Mouse (Mus musculus): ENCODE measurements around the gene Chac1. TPM values are rescaled to one million over a fixed set of nuclear protein-coding genes. Genes with fewer than 3 reads are reported as not detected.

The Chac1 gene
- polyA plus RNA-seq, 1 experiment from 2014 or later, result 0.38 TPM

DNA sequence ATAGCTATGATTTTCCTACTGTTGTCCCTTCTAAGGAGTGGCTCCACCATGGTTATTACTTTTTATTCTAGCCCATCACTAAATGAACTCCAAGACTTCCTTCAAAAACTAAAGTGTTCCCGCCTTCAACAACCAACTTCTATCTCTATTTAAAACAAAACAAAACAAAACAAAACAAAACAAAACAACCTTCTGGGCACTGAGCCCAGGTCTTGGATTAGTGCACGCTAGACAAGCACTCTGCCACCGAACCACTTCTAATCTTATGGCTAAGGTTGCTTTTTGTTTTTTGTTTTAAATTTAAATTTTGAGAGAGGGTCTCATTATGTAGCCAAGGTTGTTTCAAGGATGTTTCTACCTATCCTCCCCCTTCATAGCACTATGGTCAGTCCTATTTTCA lies 26.8 kb downstream of the Chac1 start:
- ATAC-seq (ENCODE audit: low FRiP score, low TSS enrichment), result no peak

DNA sequence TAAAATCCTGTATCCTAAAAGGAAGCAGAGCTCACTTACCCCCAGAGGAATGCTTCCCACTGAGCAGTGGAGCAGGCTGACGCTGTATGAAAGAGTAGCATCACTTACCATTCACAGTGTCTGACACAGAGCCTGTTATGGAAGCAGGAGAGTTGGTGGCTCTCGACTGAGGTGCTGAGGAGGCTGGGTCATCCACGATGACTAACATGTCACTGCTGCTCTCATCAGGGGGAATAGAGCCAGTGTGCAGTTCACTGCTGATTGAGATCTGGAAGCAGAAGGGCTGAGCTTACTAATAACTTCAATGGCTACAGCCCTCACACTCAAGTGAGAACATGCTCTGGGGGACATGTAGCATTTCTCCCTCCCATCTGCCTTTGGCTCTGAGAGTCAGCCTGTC lies 28.4 kb downstream of the Chac1 start:
- no peak overlapping the region for H3K27ac ChIP-seq (ENCODE audit: low read depth, low read length)
- H3K27me3 ChIP-seq (ENCODE audit: control insufficient read depth, insufficient read depth, low read length), result no peaks in the 10 kb centered on the region
- no peak overlapping the region for H3K4me2 ChIP-seq (replicated peaks; ENCODE audit: low read depth, low read length)
- ATAC-seq (ENCODE audit: low FRiP score, low TSS enrichment), result no peak
- WGBS, result 90% methylated on average over 3 of the region's 3 CpGs
- no peaks in the 10 kb centered on the region for H3K4me1 ChIP-seq (ENCODE audit: control insufficient read depth, insufficient read depth, low read length)
- peaks cover 82% of the 10 kb centered on the region for H3K36me3 ChIP-seq (ENCODE audit: control insufficient read depth, insufficient read depth, low read length)
- H3K4me3 ChIP-seq (ENCODE audit: low read length), result no peak overlapping the region
- H3K9me3 ChIP-seq (ENCODE audit: control insufficient read depth, low read length), result no peaks in the 10 kb centered on the region
- no peak overlapping the region for H3K9ac ChIP-seq (ENCODE audit: low read depth, low read length)

More for the DNA sequence above, 26.8 kb downstream of the Chac1 start:
- Histone ChIP-seq H3K9me3 (ENCODE audit: control insufficient read depth, low read length) (no peaks in the 10 kb centered on the region), H3K27ac (ENCODE audit: low read depth, low read length) (no peak overlapping the region), H3K9ac (ENCODE audit: low read depth, low read length) (no peak overlapping the region), H3K4me2 (replicated peaks; ENCODE audit: low read depth, low read length) (no peak overlapping the region), H3K27me3 (ENCODE audit: control insufficient read depth, insufficient read depth, low read length) (no peaks in the 10 kb centered on the region), H3K36me3 (ENCODE audit: control insufficient read depth, insufficient read depth, low read length) (peaks cover 89% of the 10 kb centered on the region), H3K4me3 (ENCODE audit: low read length) (no peak overlapping the region), H3K4me1 (ENCODE audit: control insufficient read depth, insufficient read depth, low read length) (no peaks in the 10 kb centered on the region)
- WGBS, result 86% methylated on average over 3 of the region's 3 CpGs

DNA sequence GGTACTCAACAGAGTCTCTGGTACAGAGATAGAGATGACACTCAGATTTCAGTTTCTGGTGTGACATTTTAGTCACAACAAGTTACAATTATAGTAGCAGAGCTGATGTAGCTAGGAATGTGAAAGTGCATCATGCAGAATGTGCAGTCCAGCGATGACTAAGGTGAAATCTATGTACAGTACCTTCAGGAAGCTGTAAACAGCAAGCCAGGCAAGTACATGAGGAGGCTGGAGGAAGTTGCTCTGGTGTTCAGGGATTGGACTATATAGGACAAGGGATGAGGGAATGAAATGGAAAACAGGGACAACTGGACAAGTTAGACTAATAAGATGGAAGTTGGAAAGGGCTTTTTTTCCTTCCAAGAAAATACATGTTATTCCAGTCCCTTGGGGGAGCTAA lies 37.2 kb downstream of the Chac1 start:
- no peak overlapping the region for H3K4me3 ChIP-seq (ENCODE audit: low read length)
- no peaks in the 10 kb centered on the region for H3K4me1 ChIP-seq (ENCODE audit: control insufficient read depth, insufficient read depth, low read length)
- no peak overlapping the region for H3K4me2 ChIP-seq (replicated peaks; ENCODE audit: low read depth, low read length)
- no peaks in the 10 kb centered on the region for H3K9me3 ChIP-seq (ENCODE audit: control insufficient read depth, low read length)
- no peaks in the 10 kb centered on the region for H3K27me3 ChIP-seq (ENCODE audit: control insufficient read depth, insufficient read depth, low read length)
- WGBS, result 94% methylated on average over 1 of the region's 1 CpGs
- H3K36me3 ChIP-seq (ENCODE audit: control insufficient read depth, insufficient read depth, low read length), result peaks cover 45% of the 10 kb centered on the region
- no peak for ATAC-seq (ENCODE audit: low FRiP score, low TSS enrichment)
- H3K9ac ChIP-seq (ENCODE audit: low read depth, low read length), result no peak overlapping the region
- H3K27ac ChIP-seq (ENCODE audit: low read depth, low read length), result no peak overlapping the region

DNA sequence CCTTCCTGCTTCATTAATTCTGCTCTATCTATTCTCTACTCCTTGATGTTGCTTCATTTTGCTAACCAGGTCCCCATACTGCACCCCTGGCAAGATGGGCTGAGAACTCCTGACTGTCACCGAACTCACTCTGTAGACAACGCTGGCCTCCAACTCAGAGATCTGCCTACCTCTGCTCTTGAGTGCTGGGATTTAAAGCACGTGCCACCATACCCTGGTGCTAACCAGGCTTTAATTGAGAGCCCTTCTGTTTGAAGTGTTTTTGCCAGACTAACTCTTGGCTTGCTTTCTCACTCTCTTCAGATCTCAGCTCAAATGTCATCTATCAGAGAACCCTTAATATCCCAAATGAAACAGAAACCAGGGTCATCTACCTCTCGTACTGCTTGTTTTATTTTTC lies 39.0 kb downstream of the Chac1 start:
- no peak overlapping the region for H3K4me2 ChIP-seq (replicated peaks; ENCODE audit: low read depth, low read length)
- H3K27ac ChIP-seq (ENCODE audit: low read depth, low read length), result no peak overlapping the region
- H3K9me3 ChIP-seq (ENCODE audit: control insufficient read depth, low read length), result no peaks in the 10 kb centered on the region
- H3K36me3 ChIP-seq (ENCODE audit: control insufficient read depth, insufficient read depth, low read length), result peaks cover 45% of the 10 kb centered on the region
- WGBS, result 93% methylated on average over 4 of the region's 4 CpGs
- ATAC-seq (ENCODE audit: low FRiP score, low TSS enrichment), result no peak
- no peak overlapping the region for H3K4me3 ChIP-seq (ENCODE audit: low read length)
- H3K4me1 ChIP-seq (ENCODE audit: control insufficient read depth, insufficient read depth, low read length), result no peaks in the 10 kb centered on the region
- no peaks in the 10 kb centered on the region for H3K27me3 ChIP-seq (ENCODE audit: control insufficient read depth, insufficient read depth, low read length)
- H3K9ac ChIP-seq (ENCODE audit: low read depth, low read length), result no peak overlapping the region

DNA sequence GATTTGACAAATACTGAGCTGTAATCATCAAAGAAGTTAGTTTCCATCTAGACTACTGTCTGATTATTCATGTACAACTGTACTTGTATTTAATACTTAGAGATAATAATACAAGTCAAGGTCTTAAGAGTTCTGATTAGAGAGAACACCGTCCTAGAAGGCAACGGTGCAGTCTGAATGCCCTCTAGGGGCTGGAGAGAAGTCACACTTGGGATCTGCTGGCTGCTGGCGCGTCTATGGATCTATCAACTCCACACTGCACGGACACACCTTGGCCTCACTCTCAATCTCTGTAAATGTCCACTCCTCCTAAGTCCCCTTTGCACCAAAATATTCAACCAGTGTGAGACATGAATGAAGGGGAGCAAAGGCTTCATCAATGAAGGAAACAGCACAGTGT lies 47.2 kb downstream of the Chac1 start:
- no peak for ATAC-seq (ENCODE audit: low FRiP score, low TSS enrichment)
- H3K36me3 ChIP-seq (ENCODE audit: control insufficient read depth, insufficient read depth, low read length), result peaks cover 34% of the 10 kb centered on the region
- no peak overlapping the region for H3K27ac ChIP-seq (ENCODE audit: low read depth, low read length)
- WGBS, result 85% methylated on average over 5 of the region's 5 CpGs
- no peaks in the 10 kb centered on the region for H3K4me1 ChIP-seq (ENCODE audit: control insufficient read depth, insufficient read depth, low read length)
- H3K9me3 ChIP-seq (ENCODE audit: control insufficient read depth, low read length), result no peaks in the 10 kb centered on the region
- H3K4me2 ChIP-seq (replicated peaks; ENCODE audit: low read depth, low read length), result no peak overlapping the region
- H3K9ac ChIP-seq (ENCODE audit: low read depth, low read length), result no peak overlapping the region
- no peaks in the 10 kb centered on the region for H3K27me3 ChIP-seq (ENCODE audit: control insufficient read depth, insufficient read depth, low read length)
- no peak overlapping the region for H3K4me3 ChIP-seq (ENCODE audit: low read length)

DNA sequence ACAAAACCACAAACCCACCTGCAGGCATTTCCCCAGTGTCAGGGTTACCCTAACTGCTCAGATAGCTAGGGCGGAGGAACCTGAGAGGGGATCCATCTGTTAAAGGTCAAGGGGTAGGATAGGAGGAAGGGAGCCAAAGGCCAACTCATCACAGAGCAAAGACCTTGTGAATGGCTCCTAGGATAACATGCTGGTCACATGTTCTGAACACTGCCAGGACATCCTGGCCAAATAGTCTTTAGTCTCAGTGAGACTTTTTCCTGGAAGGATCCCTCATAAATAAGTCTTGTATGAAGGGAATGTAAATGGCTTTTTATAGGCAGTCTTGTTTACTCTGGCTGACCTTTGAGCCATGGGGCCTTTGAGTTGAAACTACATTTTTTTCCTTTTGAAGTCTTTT lies 47.6 kb downstream of the Chac1 start:
- 45% methylated on average over 1 of the region's 1 CpGs for WGBS
- H3K9me3 ChIP-seq (ENCODE audit: control insufficient read depth, low read length), result no peaks in the 10 kb centered on the region
- H3K27me3 ChIP-seq (ENCODE audit: control insufficient read depth, insufficient read depth, low read length), result no peaks in the 10 kb centered on the region
- no peak overlapping the region for H3K27ac ChIP-seq (ENCODE audit: low read depth, low read length)
- H3K4me1 ChIP-seq (ENCODE audit: control insufficient read depth, insufficient read depth, low read length), result no peaks in the 10 kb centered on the region
- H3K9ac ChIP-seq (ENCODE audit: low read depth, low read length), result no peak overlapping the region
- peaks cover 32% of the 10 kb centered on the region for H3K36me3 ChIP-seq (ENCODE audit: control insufficient read depth, insufficient read depth, low read length)
- H3K4me2 ChIP-seq (replicated peaks; ENCODE audit: low read depth, low read length), result no peak overlapping the region
- H3K4me3 ChIP-seq (ENCODE audit: low read length), result no peak overlapping the region
- no peak for ATAC-seq (ENCODE audit: low FRiP score, low TSS enrichment)

DNA sequence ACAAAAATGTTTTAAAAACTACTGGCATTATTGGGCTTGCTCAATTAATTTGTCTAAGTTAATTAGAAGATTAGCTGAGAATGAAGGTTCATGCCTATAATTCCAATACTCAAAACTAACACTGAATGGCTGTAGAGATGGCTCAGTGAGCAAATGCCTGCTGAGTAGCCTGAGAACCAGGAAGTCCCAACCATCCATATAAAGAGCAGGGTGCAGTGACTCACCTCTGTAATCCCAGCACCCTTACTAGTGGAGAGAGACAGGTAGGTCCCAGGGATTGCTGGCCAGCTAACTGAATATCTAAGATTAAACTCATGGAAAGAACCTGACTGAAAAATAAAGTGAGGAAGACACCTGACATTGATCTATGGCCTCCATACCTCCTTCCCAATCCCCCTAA lies 48.3 kb downstream of the Chac1 start:
- Histone ChIP-seq H3K9ac (ENCODE audit: low read depth, low read length) (no peak overlapping the region), H3K4me1 (ENCODE audit: control insufficient read depth, insufficient read depth, low read length) (no peaks in the 10 kb centered on the region), H3K36me3 (ENCODE audit: control insufficient read depth, insufficient read depth, low read length) (peaks cover 35% of the 10 kb centered on the region), H3K27me3 (ENCODE audit: control insufficient read depth, insufficient read depth, low read length) (no peaks in the 10 kb centered on the region), H3K4me2 (replicated peaks; ENCODE audit: low read depth, low read length) (no peak overlapping the region), H3K9me3 (ENCODE audit: control insufficient read depth, low read length) (no peaks in the 10 kb centered on the region), H3K27ac (ENCODE audit: low read depth, low read length) (no peak overlapping the region), H3K4me3 (ENCODE audit: low read length) (no peak overlapping the region)
- ATAC-seq (ENCODE audit: low FRiP score, low TSS enrichment), result no peak

Other genes starting within 250 kb of the Chac1 start
- 40.0 and 51.9 TPM in 2 replicates for gene Rad51, start 238.4 kb upstream of the Chac1 start, polyA plus RNA-seq (2014; fragmentation: Nextera tagmentation; extraction: Ambion mirVana)
- 35.8 and 41.9 TPM in 2 replicates for gene Rmdn3, start 194.2 kb upstream of the Chac1 start, polyA plus RNA-seq (2014; fragmentation: Nextera tagmentation; extraction: Ambion mirVana)
- 35.5 and 41.7 TPM in 2 replicates for gene Gchfr, start 183.5 kb upstream of the Chac1 start, polyA plus RNA-seq (2014; fragmentation: Nextera tagmentation; extraction: Ambion mirVana)
- 0.31 and 0.43 TPM in 2 replicates for gene Gm14137, start 176.7 kb upstream of the Chac1 start, polyA plus RNA-seq (2014; fragmentation: Nextera tagmentation; extraction: Ambion mirVana)
- gene Zfyve19, start 142.6 kb upstream of the Chac1 start, polyA plus RNA-seq (2014; fragmentation: Nextera tagmentation; extraction: Ambion mirVana), result 47.9 and 49.1 TPM in 2 replicates
- gene Dnajc17, start 142.4 kb upstream of the Chac1 start, polyA plus RNA-seq (2014; fragmentation: Nextera tagmentation; extraction: Ambion mirVana), result 21.4 and 24.5 TPM in 2 replicates
- gene Ppp1r14d, start 121.3 kb upstream of the Chac1 start, polyA plus RNA-seq (2014; fragmentation: Nextera tagmentation; extraction: Ambion mirVana), result 0.28 and 0.94 TPM in 2 replicates
- 23.6 and 38.1 TPM in 2 replicates for gene Spint1, start 113.9 kb upstream of the Chac1 start, polyA plus RNA-seq (2014; fragmentation: Nextera tagmentation; extraction: Ambion mirVana)
- gene Rhov, start 80.0 kb upstream of the Chac1 start, polyA plus RNA-seq (2014; fragmentation: Nextera tagmentation; extraction: Ambion mirVana), result 0.23 and 0.61 TPM in 2 replicates
- 7.1 and 13.3 TPM in 2 replicates for gene Vps18, start 62.5 kb upstream of the Chac1 start, polyA plus RNA-seq (2014; fragmentation: Nextera tagmentation; extraction: Ambion mirVana)
- 4.9 and 8.3 TPM in 2 replicates for gene Dll4, start 25.4 kb upstream of the Chac1 start, polyA plus RNA-seq (2014; fragmentation: Nextera tagmentation; extraction: Ambion mirVana)
- 6.2 and 8.4 TPM in 2 replicates for gene Ino80, start 126.5 kb downstream of the Chac1 start, polyA plus RNA-seq (2014; fragmentation: Nextera tagmentation; extraction: Ambion mirVana)
- 0.09 and 0.38 TPM in 2 replicates for gene Exd1, start 196.4 kb downstream of the Chac1 start, polyA plus RNA-seq (2014; fragmentation: Nextera tagmentation; extraction: Ambion mirVana)
- 37.8 and 58.4 TPM in 2 replicates for gene Chp1, start 196.5 kb downstream of the Chac1 start, polyA plus RNA-seq (2014; fragmentation: Nextera tagmentation; extraction: Ambion mirVana)

Measured in kidney, embryonic 14.5 days (tissue).